Comparison of ENCODE assay signal across 7 mouse cellular contexts in genomic region chr8:91805254-91805671, GRCm38 (mm10). TPM values are rescaled to one million over a fixed set of nuclear protein-coding genes. Genes with fewer than 3 reads are reported as not detected.
A peak's percentile ranks its signal among the peaks of the same experiment; 100 is the strongest.
DNase-seq lines count a peak whose midpoint lies in the region; ATAC-seq and TF ChIP-seq lines count a peak whose summit lies in the region.

No protein-coding gene starts in this region.

- H3K27me3 ChIP-seq in G1E (ENCODE audit: insufficient read depth, low read length), result 0 out of 2 replicates have a peak, but pooled peaks cover 3% of the 10 kb centered on the region
- peaks cover 100% of the 10 kb centered on the region for H3K27me3 ChIP-seq in limb, embryonic 12.5 days
- H3K27me3 ChIP-seq in midbrain, embryonic 16.5 days (ENCODE audit: control insufficient read depth, insufficient read depth, low read depth, low read length), result peaks cover 21% of the 10 kb centered on the region

- no peak for TF ChIP-seq CTCF in G1E (IDR thresholded peaks at IDR 0.05; ENCODE audit: low read depth, low read length)

- no peak for DNase-seq in G1E (ENCODE audit: low spot score)
- DNase-seq in embryo, embryonic 10 days (ENCODE audit: low spot score), result peak; percentile 66
- peak; percentile 47 to 50 for DNase-seq in heart, postnatal 14 days
- DNase-seq in left cerebral cortex, postnatal 14 days (ENCODE audit: low spot score in 2 of 2), result no peak
- no peak for DNase-seq in layer of hippocampus, postnatal 10 days (ENCODE audit: low spot score in 2 of 2)

- 0 out of 2 replicates have a peak overlapping the region, but pooled peaks have one; percentile 29 for H3K27ac ChIP-seq in limb, embryonic 12.5 days
- peak overlapping the region; percentile 56 for H3K27ac ChIP-seq in midbrain, embryonic 16.5 days (ENCODE audit: low read length)

- no peak for ATAC-seq in G1E (ENCODE audit: extremely low read depth, insufficient number of reproducible peaks, low FRiP score, poor library complexity, severe bottlenecking)
- ATAC-seq in limb, embryonic 12.5 days (ENCODE audit: insufficient number of reproducible peaks, insufficient read depth, low FRiP score, low TSS enrichment, low read depth), result no peak
- ATAC-seq in midbrain, embryonic 16.5 days, result no peak

- H3K36me3 ChIP-seq in G1E (replicated peaks), result no peaks in the 10 kb centered on the region
- H3K36me3 ChIP-seq in limb, embryonic 12.5 days, result no peaks in the 10 kb centered on the region
- H3K36me3 ChIP-seq in midbrain, embryonic 16.5 days (ENCODE audit: control insufficient read depth, insufficient read depth, low read length), result no peaks in the 10 kb centered on the region

- H3K4me2 ChIP-seq in limb, embryonic 12.5 days, result peak overlapping the region; percentile 52
- H3K4me2 ChIP-seq in midbrain, embryonic 16.5 days (ENCODE audit: low read length), result peak overlapping the region; percentile 50

- H3K9ac ChIP-seq in limb, embryonic 12.5 days (replicated peaks), result peak overlapping the region; percentile 48
- peak overlapping the region; percentile 36 for H3K9ac ChIP-seq in midbrain, embryonic 16.5 days (ENCODE audit: low read depth, low read length)

- intact Hi-C loops in heart, postnatal 14 days (cut with DNase I), result no loop called here
- intact Hi-C loops in left cerebral cortex, postnatal 14 days (cut with DNase I), result no loop called here

- H3K4me3 ChIP-seq in G1E (ENCODE audit: low read depth, low read length), result peak overlapping the region; percentile 16; the same call in 1 of the 2 replicates
- peak overlapping the region; percentile 31 for H3K4me3 ChIP-seq in limb, embryonic 12.5 days (replicated peaks)
- H3K4me3 ChIP-seq in midbrain, embryonic 16.5 days (ENCODE audit: low read depth, low read length), result peak overlapping the region; percentile 21

- H3K4me1 ChIP-seq in G1E (ENCODE audit: insufficient read depth, low read depth, low read length), result no peaks in the 10 kb centered on the region
- peaks cover 52% of the 10 kb centered on the region for H3K4me1 ChIP-seq in limb, embryonic 12.5 days (replicated peaks)
- H3K4me1 ChIP-seq in midbrain, embryonic 16.5 days (ENCODE audit: control insufficient read depth, insufficient read depth, low read length), result peaks cover 27% of the 10 kb centered on the region

- under 1% methylated on average over 32 of the region's 32 CpGs for WGBS in limb, embryonic 12.5 days
- WGBS in midbrain, embryonic 16.5 days, result under 1% methylated on average over 32 of the region's 32 CpGs

- H3K9me3 ChIP-seq in G1E (replicated peaks), result peaks cover 83% of the 10 kb centered on the region
- H3K9me3 ChIP-seq in limb, embryonic 12.5 days, result no peaks in the 10 kb centered on the region
- no peaks in the 10 kb centered on the region for H3K9me3 ChIP-seq in midbrain, embryonic 16.5 days (replicated peaks; ENCODE audit: control insufficient read depth, low read length, poor library complexity, severe bottlenecking)

RNA-seq across cellular contexts. Expression of gene Irx3, which starts 3.4 kb away (rescaled TPM):
- total RNA-seq in G1E (2014; fragmentation: Nextera tagmentation) (2.0 TPM in 1 of 2 replicates, not detected in the other), G1E (2017) (not detected in 2 replicates)
- polyA plus RNA-seq in G1E (2012), result not detected in 2 replicates
- total RNA-seq in heart, postnatal 14 days (2021), result 10 to 100 TPM; 22.5 to 31.6 TPM
- polyA plus RNA-seq in limb, embryonic 12.5 days (2016; fragmentation: Nextera tagmentation; extraction: Ambion mirVana), result 8.9 and 11.0 TPM in 2 replicates
- polyA plus RNA-seq in midbrain, embryonic 16.5 days (2015; fragmentation: Nextera tagmentation; extraction: Ambion mirVana), result 16.2 and 16.9 TPM in 2 replicates
- total RNA-seq in left cerebral cortex, postnatal 14 days (2021), result under 1 TPM in 1 of 2 experiments, not detected in 1; 0.22 TPM
- under 1 TPM; 0.29 to 0.50 TPM for total RNA-seq in layer of hippocampus, postnatal 10 days (2021)

Comparison
In these comparisons a context has a peak if more than half of its experiments do, and no peak if none do; other contexts are left out.
1. DNase-seq: peak in embryo, embryonic 10 days (single experiment) and heart, postnatal 14 days (2 of 2); none in G1E (single experiment), left cerebral cortex, postnatal 14 days (0 of 2) and layer of hippocampus, postnatal 10 days (0 of 2).
2. RNA of gene Irx3, which starts 3.4 kb away (total RNA-seq): 22.5 to 31.6 TPM in heart, postnatal 14 days; 2.0 TPM in G1E, 0.29 to 0.50 TPM in layer of hippocampus, postnatal 10 days and 0.22 TPM in left cerebral cortex, postnatal 14 days; every median in the first group is over 4 times any median in the second.
3. Peak in every context shown above with its lines, with median percentiles within 50 percentile points of each other: H3K4me3 ChIP-seq.